Mouse (Mus musculus) small intestine, adult 2 months (tissue): ENCODE measurements around the gene Ylpm1. TPM values are rescaled to one million over a fixed set of nuclear protein-coding genes. Genes with fewer than 3 reads are reported as not detected.

Experiments used
- H3K27ac ChIP-seq: fragments of 200-500 bp; 2 replicates; pipeline ENCODE4 v1.5.1; 2012; ENCODE audit warnings: low read depth, low read length, control low read depth, inconsistent platforms; ENCODE audit not compliant: insufficient read depth
- H3K27me3 ChIP-seq: fragments of 200-500 bp; 2 replicates; pipeline ENCODE4 v1.6.1; 2012; ENCODE audit warnings: mild to moderate bottlenecking, moderate library complexity, low read length, inconsistent platforms; ENCODE audit not compliant: control insufficient read depth, insufficient read depth
- H3K36me3 ChIP-seq: fragments of 200-500 bp; 2 replicates; pipeline ENCODE4 v1.6.1; 2012; ENCODE audit warnings: mild to moderate bottlenecking, low read length, control low read depth, inconsistent platforms; ENCODE audit not compliant: control insufficient read depth, insufficient read depth
- H3K4me1 ChIP-seq: fragments of 200-500 bp; 2 replicates; pipeline ENCODE4 v1.6.1; 2012; ENCODE audit warnings: low read length, inconsistent platforms, mixed read lengths; ENCODE audit not compliant: control insufficient read depth, insufficient read depth, insufficient read length
- H3K4me3 ChIP-seq: fragments of 200-500 bp; 2 replicates; pipeline ENCODE4 v1.5.1; 2012; ENCODE audit warnings: low read depth, mild to moderate bottlenecking, control low read depth, inconsistent platforms, low read length, moderate library complexity
- CTCF ChIP-seq: fragments of 200-500 bp; IDR thresholded peaks from 2 replicates; pipeline ENCODE4 v1.5.1; 2012; ENCODE audit warnings: low read depth, mild to moderate bottlenecking, control low read depth, inconsistent platforms, low read length, moderate library complexity, mixed read lengths; ENCODE audit not compliant: insufficient replicate concordance, insufficient read length; ENCODE audit errors: extremely low read depth
- POLR2A ChIP-seq: fragments of 200-500 bp; IDR thresholded peaks from 2 replicates; pipeline ENCODE4 v1.6.1; 2012; ENCODE audit warnings: low read depth, mild to moderate bottlenecking, control low read depth, inconsistent platforms, low read length, moderate library complexity
- WGBS: fragments of 180-500 bp; shearing (Covaris S2); methylation state at CpG from one replicate; pipeline ENCODE4 v1.1.7; 2018; 5-methylcytosine and 5-hydroxymethylcytosine counted together
- polyA plus RNA-seq: library from polyadenylated mRNA; depleted of rRNA; stranded (reverse); fragments of >200 nt; gene quantifications from 2 replicates; pipeline ENCODE4 v1.2.3, GENCODE M21; 2012

Gene Ylpm1
- polyA plus RNA-seq, 1 experiment: 11.9 TPM

GRCm38 (mm10) chr12:85010541-85010940 lies 14.4 kb downstream of the Ylpm1 start:
- Histone ChIP-seq H3K36me3 (peaks cover 20% of the 10 kb centered on the region), H3K27me3 (no peaks in the 10 kb centered on the region), H3K27ac (no peak overlapping the region), H3K4me1 (no peaks in the 10 kb centered on the region), H3K4me3 (no peak overlapping the region)
- 83% methylated on average over 2 of the region's 2 CpGs for WGBS
- TF ChIP-seq POLR2A: no peak

DNA sequence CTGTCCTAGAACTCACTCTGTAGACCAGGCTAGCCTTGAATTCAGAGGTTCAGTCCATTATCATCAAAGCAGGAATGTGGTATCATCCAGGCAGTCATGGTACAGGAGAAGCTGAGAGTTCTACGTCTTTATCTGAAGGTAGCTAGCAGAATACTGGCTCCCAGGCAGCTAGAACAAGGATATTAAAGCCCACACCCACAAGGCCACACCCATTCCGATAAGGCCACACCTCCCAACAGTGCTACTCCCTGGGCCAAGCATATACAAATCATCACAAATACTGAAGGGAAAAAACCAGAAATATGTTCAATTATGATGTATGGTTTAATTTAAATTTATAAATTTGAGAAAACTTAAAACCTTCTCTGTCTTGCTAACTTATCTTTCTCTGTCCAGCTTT lies 16.1 kb downstream of the Ylpm1 start:
- Histone ChIP-seq H3K4me3 (no peak overlapping the region), H3K27me3 (no peaks in the 10 kb centered on the region), H3K36me3 (peaks cover 24% of the 10 kb centered on the region), H3K4me1 (no peaks in the 10 kb centered on the region), H3K27ac (no peak overlapping the region)
- 66% methylated on average over 2 of the region's 2 CpGs for WGBS
- TF ChIP-seq POLR2A (no peak), CTCF (no peak)

- Histone ChIP-seq H3K4me3 (no peak overlapping the region), H3K36me3 (peaks cover 3% of the 10 kb centered on the region; the same call in 1 of the 2 replicates), H3K27ac (no peak overlapping the region), H3K4me1 (no peaks in the 10 kb centered on the region), H3K27me3 (no peaks in the 10 kb centered on the region)
- no peak for TF ChIP-seq CTCF
- no peak for TF ChIP-seq POLR2A
- 100% methylated on average over 1 of the region's 1 CpGs for WGBS
These were observed 25.9 kb downstream of the Ylpm1 start for GRCm38 (mm10) chr12:85022071-85022470.

GRCm38 (mm10) chr12:85032710-85033109 lies 36.6 kb downstream of the Ylpm1 start:
- Histone ChIP-seq H3K4me3 (no peak overlapping the region), H3K36me3 (peaks cover 25% of the 10 kb centered on the region), H3K4me1 (no peaks in the 10 kb centered on the region), H3K27me3 (no peaks in the 10 kb centered on the region), H3K27ac (no peak overlapping the region)
- WGBS: 96% methylated on average over 2 of the region's 2 CpGs
- TF ChIP-seq POLR2A (no peak), CTCF (no peak)

DNA sequence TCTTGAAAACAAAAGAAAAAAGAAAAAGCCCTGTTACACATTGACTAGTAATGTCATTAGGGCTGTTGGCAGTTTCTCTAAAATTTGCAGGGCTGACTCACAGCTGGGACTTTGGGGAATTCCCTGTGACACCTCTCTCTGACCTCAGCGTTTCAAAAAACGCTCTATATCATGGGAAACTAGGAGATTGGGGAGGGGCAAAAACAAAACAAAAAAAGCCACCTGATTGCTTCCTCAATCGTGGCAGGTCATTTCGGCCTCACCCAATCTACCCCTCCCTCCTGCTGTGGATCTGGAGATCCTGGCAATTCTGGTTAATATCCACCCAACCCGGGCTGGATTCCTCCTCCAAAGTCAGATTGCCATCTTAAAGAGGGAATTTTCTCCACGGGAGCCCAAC lies 55.1 kb downstream of the Ylpm1 start:
- H3K27me3 ChIP-seq: no peaks in the 10 kb centered on the region
- H3K27ac ChIP-seq: no peak overlapping the region
- TF ChIP-seq CTCF (no peak), POLR2A (no peak)
- H3K36me3 ChIP-seq: peaks cover 46% of the 10 kb centered on the region
- 22% methylated on average over 6 of the region's 6 CpGs for WGBS
- peaks cover 2% of the 10 kb centered on the region; the same call in 1 of the 2 replicates for H3K4me1 ChIP-seq
- H3K4me3 ChIP-seq: no peak overlapping the region

DNA sequence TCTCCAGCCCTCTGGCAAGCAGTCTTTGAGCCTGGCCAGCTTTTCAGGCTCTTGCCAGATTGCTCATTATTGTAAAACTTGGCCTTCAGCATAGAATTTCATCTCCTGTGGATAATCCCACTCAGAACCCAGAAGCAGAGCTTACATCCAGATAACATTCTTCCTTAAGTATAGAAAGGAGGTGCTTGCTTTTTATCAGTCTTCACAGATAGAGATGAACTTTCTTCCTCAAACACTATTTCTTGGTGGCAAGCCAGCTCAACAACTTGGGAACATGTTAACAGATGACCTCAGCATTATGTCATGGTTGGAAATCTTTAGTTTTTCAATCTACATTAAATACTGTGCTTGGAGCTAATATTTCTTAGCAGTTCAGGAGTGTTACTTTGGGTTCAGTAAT lies 74.9 kb downstream of the Ylpm1 start:
- H3K4me3 ChIP-seq: no peak overlapping the region
- no peak overlapping the region for H3K27ac ChIP-seq
- TF ChIP-seq CTCF: no peak
- no peak for TF ChIP-seq POLR2A
- H3K36me3 ChIP-seq: peaks cover 31% of the 10 kb centered on the region
- no peaks in the 10 kb centered on the region for H3K27me3 ChIP-seq
- no peaks in the 10 kb centered on the region for H3K4me1 ChIP-seq

- Histone ChIP-seq H3K4me3 (no peak overlapping the region), H3K27me3 (no peaks in the 10 kb centered on the region), H3K4me1 (no peaks in the 10 kb centered on the region), H3K36me3 (peaks cover 6% of the 10 kb centered on the region), H3K27ac (no peak overlapping the region)
- TF ChIP-seq CTCF: no peak
- no peak for TF ChIP-seq POLR2A
- 85% methylated on average over 3 of the region's 3 CpGs for WGBS
These were observed 81.0 kb downstream of the Ylpm1 start for GRCm38 (mm10) chr12:85077100-85077499.

DNA sequence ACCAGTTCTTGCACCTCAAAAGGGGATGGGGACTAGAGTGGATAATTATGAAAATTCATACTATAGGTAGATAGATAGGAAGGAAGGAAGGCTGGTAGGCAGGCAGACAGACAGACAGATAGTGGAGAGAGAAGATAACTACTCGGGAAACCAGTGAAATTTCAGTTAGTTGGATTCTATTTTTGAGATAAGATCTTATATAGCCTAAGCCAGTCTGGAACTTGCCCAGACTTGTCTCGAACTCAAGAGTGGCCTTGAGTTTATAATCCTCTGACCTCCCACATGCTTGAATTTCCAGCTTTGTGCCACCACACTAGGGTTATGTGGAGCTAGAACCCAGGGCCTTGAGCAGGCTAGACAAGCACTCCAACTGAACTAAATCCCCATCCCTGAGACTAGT lies 88.1 kb downstream of the Ylpm1 start:
- 43% methylated on average over 2 of the region's 2 CpGs for WGBS
- Histone ChIP-seq H3K4me1 (no peaks in the 10 kb centered on the region), H3K27ac (no peak overlapping the region), H3K4me3 (no peak overlapping the region), H3K36me3 (peaks cover 5% of the 10 kb centered on the region), H3K27me3 (no peaks in the 10 kb centered on the region)
- TF ChIP-seq POLR2A (no peak), CTCF (no peak)
